Mouse (Mus musculus) cerebellum, adult 11 months (tissue): Measurements from ENCODE around the gene Igbp1b.

ENCODE experiments used
- DNase-seq: peaks from one replicate; pipeline ENCODE4 v3.0.0; 2022

Gene Igbp1b

DNA sequence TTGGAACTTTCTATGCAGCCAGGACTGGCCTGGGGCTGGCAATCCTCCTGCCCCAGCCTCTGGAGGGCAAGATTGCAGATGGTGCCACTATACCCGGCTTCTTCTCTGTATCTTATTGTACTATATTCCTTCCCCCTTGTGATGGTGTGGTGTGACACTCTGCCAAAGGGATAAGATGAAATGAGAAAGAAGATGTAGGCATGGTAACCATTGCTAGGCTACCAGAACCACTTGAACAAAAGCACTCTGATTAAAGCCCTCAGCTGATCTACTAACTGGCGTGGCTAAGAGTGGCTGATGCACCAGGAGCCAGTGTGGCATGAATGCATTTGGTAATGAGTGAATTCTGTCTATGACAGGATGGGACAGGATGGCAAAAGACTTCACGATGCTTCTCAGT, at the start of gene Igbp1b:
Gene Igbp1b (minus strand): TSS at position 29 of the 400 bp plus-strand sequence.
- DNase-seq: no peak

DNA sequence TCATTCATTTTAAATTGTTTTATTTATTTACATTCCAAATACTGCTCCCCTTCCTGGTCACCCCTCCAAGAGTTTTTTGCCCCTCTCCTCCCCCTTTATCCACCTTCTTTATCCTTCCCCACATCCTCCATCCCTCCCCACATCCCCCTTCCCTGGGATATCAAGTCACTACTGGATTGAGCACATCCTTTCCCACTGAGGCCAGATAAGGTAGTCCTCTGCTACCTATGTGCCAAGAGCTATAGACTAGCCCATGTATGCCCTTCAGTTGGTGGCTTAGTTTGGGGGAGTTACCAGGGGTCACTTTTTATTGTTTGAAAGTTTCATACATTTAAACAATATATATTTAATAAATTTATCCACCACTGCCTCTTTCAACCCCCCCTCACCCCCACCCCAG, 24.6 kb upstream of the Igbp1b start:
- DNase-seq: no peak

- no peak for DNase-seq
These were observed 14.4 kb upstream of the Igbp1b start for GRCm38 (mm10) chr6:138672704-138673141.

DNA sequence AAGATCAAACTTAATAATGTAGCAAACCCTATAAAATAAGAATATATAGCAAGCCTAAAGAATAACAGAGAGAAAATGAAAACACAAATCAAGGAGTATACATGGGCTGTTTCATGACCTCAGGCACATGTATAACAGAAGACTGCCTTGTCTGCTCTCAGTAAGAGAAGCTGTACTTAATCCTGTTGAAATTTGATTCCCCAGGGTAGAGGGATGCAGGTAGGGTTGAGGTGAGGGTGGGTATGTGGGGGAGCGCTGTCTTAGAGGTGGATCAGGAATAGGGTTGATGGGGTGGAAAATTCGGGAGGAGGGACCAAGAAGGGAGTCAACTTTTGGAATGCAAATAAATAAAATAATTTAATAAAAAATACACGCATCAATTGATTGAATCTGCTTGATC, 7.1 kb upstream of the Igbp1b start:
- no peak for DNase-seq

GRCm38 (mm10) chr6:138645604-138646003, 12.7 kb downstream of the Igbp1b start:
- DNase-seq: no peak

DNA sequence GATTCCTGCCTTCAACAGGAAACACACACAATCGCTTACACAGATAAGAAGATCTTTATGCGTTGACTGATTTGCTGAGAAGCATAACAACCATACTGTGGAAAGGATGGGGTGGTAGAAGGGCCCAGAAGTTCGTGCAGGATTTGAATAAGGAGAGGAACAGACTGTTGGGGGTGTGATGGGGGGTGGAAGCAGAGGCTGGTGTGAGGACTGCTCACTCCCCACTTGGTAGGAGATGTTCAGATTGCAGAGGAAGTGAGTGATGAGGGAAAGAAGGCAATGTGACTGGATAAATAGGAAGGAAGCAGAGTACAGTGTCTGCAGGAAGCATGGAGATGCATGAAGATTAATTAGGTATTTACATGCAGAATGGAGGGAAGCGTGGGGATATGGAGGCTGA, 19.0 kb downstream of the Igbp1b start:
- DNase-seq: no peak

GRCm38 (mm10) chr6:138620786-138621185, 37.6 kb downstream of the Igbp1b start:
- no peak for DNase-seq

DNA sequence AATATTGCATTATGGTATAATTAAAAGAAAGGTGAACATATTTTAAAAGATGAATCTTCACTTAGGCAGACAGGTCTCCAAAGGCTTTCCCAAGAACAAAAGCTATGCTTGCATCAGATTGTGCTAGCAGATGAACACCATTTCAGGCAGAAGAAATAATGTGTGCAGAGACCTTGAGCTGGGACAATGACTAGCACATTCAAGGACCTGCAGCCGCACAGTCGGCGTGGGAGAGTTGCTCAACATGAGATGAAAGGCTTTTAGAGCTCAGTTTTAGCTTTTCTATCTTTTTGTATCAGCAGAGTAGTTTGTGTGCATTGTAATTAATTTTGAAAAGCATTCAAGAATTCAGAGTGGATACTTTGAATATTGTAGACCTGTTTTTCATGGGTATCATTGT, 39.9 kb downstream of the Igbp1b start:
- no peak for DNase-seq
